Mouse (Mus musculus) liver, postnatal 0 days (tissue): ENCODE results near the gene Qrich2. TPM values are rescaled to one million over a fixed set of nuclear protein-coding genes. Genes with fewer than 3 reads are reported as not detected.

Experiments used
- ATAC-seq: fragments of 200-750 bp; cut with Nextera tagmentation; 2 replicates; pipeline ENCODE4 v1.8.0; 2017; ENCODE audit warnings: mild to moderate bottlenecking, moderate library complexity
- DNase-seq: peaks from one replicate; pipeline ENCODE4 v3.0.0-alpha.2; 2016
- H3K27ac ChIP-seq: fragments of 300-500 bp; sonication (generic); 2 replicates; pipeline ENCODE4 v1.5.1; 2014; ENCODE audit warnings: antibody characterized with exemption, moderate library complexity, mild to moderate bottlenecking, low read depth
- H3K27me3 ChIP-seq: fragments of 300-500 bp; sonication (generic); 2 replicates; pipeline ENCODE4 v1.6.1; 2014; ENCODE audit warnings: low read length, control low read depth, mixed read lengths; ENCODE audit not compliant: insufficient read depth
- H3K36me3 ChIP-seq: fragments of 300-500 bp; sonication (generic); replicated peaks from 2 replicates; pipeline ENCODE4 v1.6.1; 2014; ENCODE audit warnings: mild to moderate bottlenecking, control low read depth, low read length, moderate library complexity, mixed read lengths; ENCODE audit not compliant: insufficient read depth
- H3K4me1 ChIP-seq: fragments of 300-500 bp; sonication (generic); 2 replicates; pipeline ENCODE4 v1.6.1; 2014; ENCODE audit warnings: antibody characterized with exemption, mild to moderate bottlenecking, control low read depth; ENCODE audit not compliant: insufficient read depth
- H3K4me2 ChIP-seq: fragments of 300-500 bp; sonication (generic); 2 replicates; pipeline ENCODE4 v1.6.1; 2014; ENCODE audit warnings: low read depth, mild to moderate bottlenecking, low read length, moderate library complexity, mixed read lengths
- H3K4me3 ChIP-seq: fragments of 300-500 bp; sonication (generic); 2 replicates; pipeline ENCODE4 v1.5.1; 2014; ENCODE audit warnings: low read depth, low read length
- H3K9ac ChIP-seq: fragments of 300-500 bp; sonication (generic); replicated peaks from 2 replicates; pipeline ENCODE4 v1.6.1; 2014; ENCODE audit warnings: mild to moderate bottlenecking, moderate library complexity
- H3K9me3 ChIP-seq: fragments of 300-500 bp; sonication (generic); 2 replicates; pipeline ENCODE4 v1.6.1; 2016; ENCODE audit warnings: mild to moderate bottlenecking, control low read depth, low read length, mixed read lengths
- CTCF ChIP-seq: sonication (generic); IDR thresholded peaks from 2 replicates; pipeline ENCODE4 v1.5.1; 2016; ENCODE audit warnings: antibody characterized with exemption, low read depth
- EP300 ChIP-seq: IDR thresholded peaks from 2 replicates; pipeline ENCODE4 v1.6.1; 2016; ENCODE audit warnings: antibody characterized with exemption, low read depth, mild to moderate bottlenecking
- WGBS: fragments of 180-500 bp; shearing (Covaris S2); extraction: QIAGEN DNeasy Blood & Tissue Kit; methylation state at CpG from one replicate; pipeline ENCODE4 v1.1.7; 2014; ENCODE audit not compliant: insufficient replicate concordance; 5-methylcytosine and 5-hydroxymethylcytosine counted together
- polyA plus RNA-seq: library from polyadenylated mRNA; unstranded; fragments of >200 nt; fragmentation: Nextera tagmentation; extraction: Ambion mirVana; gene quantifications from 2 replicates; pipeline ENCODE4 v1.2.1, GENCODE M21; 2015

Qrich2 gene
- polyA plus RNA-seq, 1 experiment from 2014 or later, result not detected

- no peak overlapping the region for H3K4me3 ChIP-seq
- H3K4me2 ChIP-seq, result no peak overlapping the region
- no peak overlapping the region for H3K9ac ChIP-seq
- H3K27ac ChIP-seq, result no peak overlapping the region
- 70% methylated on average over 8 of the region's 8 CpGs for WGBS
- H3K4me1 ChIP-seq, result no peaks in the 10 kb centered on the region
- no peaks in the 10 kb centered on the region for H3K9me3 ChIP-seq
- ATAC-seq, result no peak
- H3K36me3 ChIP-seq, result no peaks in the 10 kb centered on the region
- H3K27me3 ChIP-seq, result no peaks in the 10 kb centered on the region
- TF ChIP-seq EP300, result no peak
- TF ChIP-seq CTCF, result no peak
- DNase-seq, result no peak
Measured at GRCm38 (mm10) chr11:116456234-116456633, 9.8 kb downstream of the Qrich2 start.

- H3K27ac ChIP-seq, result no peak overlapping the region
- H3K27me3 ChIP-seq, result no peaks in the 10 kb centered on the region
- no peak for ATAC-seq
- no peaks in the 10 kb centered on the region for H3K36me3 ChIP-seq
- no peak overlapping the region for H3K4me2 ChIP-seq
- H3K9ac ChIP-seq, result no peak overlapping the region
- TF ChIP-seq EP300 (no peak), CTCF (no peak)
- H3K4me1 ChIP-seq, result no peaks in the 10 kb centered on the region
- no peak for DNase-seq
- H3K9me3 ChIP-seq, result no peaks in the 10 kb centered on the region
- WGBS, result 80% methylated on average over 10 of the region's 10 CpGs
- no peak overlapping the region for H3K4me3 ChIP-seq
Measured at GRCm38 (mm10) chr11:116453889-116454288, 12.2 kb downstream of the Qrich2 start.

- 94% methylated on average over 3 of the region's 3 CpGs for WGBS
- TF ChIP-seq EP300 (no peak), CTCF (no peak)
- H3K4me3 ChIP-seq, result no peak overlapping the region
- H3K36me3 ChIP-seq, result no peaks in the 10 kb centered on the region
- no peak overlapping the region for H3K27ac ChIP-seq
- peaks cover 8% of the 10 kb centered on the region; the same call in 1 of the 2 replicates for H3K27me3 ChIP-seq
- no peak overlapping the region for H3K4me2 ChIP-seq
- DNase-seq (no peak), ATAC-seq (no peak)
- no peak overlapping the region for H3K9ac ChIP-seq
- H3K4me1 ChIP-seq, result 0 out of 2 replicates have a peak, but pooled peaks cover 2% of the 10 kb centered on the region
- no peaks in the 10 kb centered on the region for H3K9me3 ChIP-seq
Measured at GRCm38 (mm10) chr11:116449341-116449740, 16.7 kb downstream of the Qrich2 start.

GRCm38 (mm10) chr11:116447822-116448221 lies 18.2 kb downstream of the Qrich2 start:
- 61% methylated on average over 5 of the region's 5 CpGs for WGBS
- peaks cover 8% of the 10 kb centered on the region; the same call in 1 of the 2 replicates for H3K27me3 ChIP-seq
- TF ChIP-seq CTCF (peak; percentile 24; the same call in 1 of the 2 replicates), EP300 (no peak)
- H3K4me3 ChIP-seq, result no peak overlapping the region
- ATAC-seq, result no peak
- H3K4me1 ChIP-seq, result 0 out of 2 replicates have a peak, but pooled peaks cover 2% of the 10 kb centered on the region
- H3K36me3 ChIP-seq, result no peaks in the 10 kb centered on the region
- H3K27ac ChIP-seq, result no peak overlapping the region
- DNase-seq, result no peak
- H3K9ac ChIP-seq, result no peak overlapping the region
- no peaks in the 10 kb centered on the region for H3K9me3 ChIP-seq
- H3K4me2 ChIP-seq, result no peak overlapping the region

GRCm38 (mm10) chr11:116446308-116446887 lies 19.6 kb downstream of the Qrich2 start:
- H3K27me3 ChIP-seq, result peaks cover 8% of the 10 kb centered on the region; the same call in 1 of the 2 replicates
- no peaks in the 10 kb centered on the region for H3K9me3 ChIP-seq
- no peak overlapping the region for H3K27ac ChIP-seq
- H3K36me3 ChIP-seq, result no peaks in the 10 kb centered on the region
- DNase-seq, result no peak
- no peak overlapping the region for H3K4me2 ChIP-seq
- 0 out of 2 replicates have a peak, but pooled peaks cover 2% of the 10 kb centered on the region for H3K4me1 ChIP-seq
- no peak for TF ChIP-seq CTCF
- WGBS, result 14% methylated on average over 19 of the region's 19 CpGs
- H3K4me3 ChIP-seq, result no peak overlapping the region
- H3K9ac ChIP-seq, result no peak overlapping the region
- peak; percentile 21 for ATAC-seq

GRCm38 (mm10) chr11:116445596-116446307 lies 20.3 kb downstream of the Qrich2 start:
- no peak overlapping the region for H3K9ac ChIP-seq
- H3K27ac ChIP-seq, result no peak overlapping the region
- H3K4me1 ChIP-seq, result 0 out of 2 replicates have a peak, but pooled peaks cover 2% of the 10 kb centered on the region
- peaks cover 8% of the 10 kb centered on the region; the same call in 1 of the 2 replicates for H3K27me3 ChIP-seq
- H3K4me2 ChIP-seq, result no peak overlapping the region
- DNase-seq (peak; percentile 94), ATAC-seq (peak; percentile 81)
- no peak overlapping the region for H3K4me3 ChIP-seq
- no peaks in the 10 kb centered on the region for H3K9me3 ChIP-seq
- peak; percentile 99 for TF ChIP-seq CTCF
- no peak for TF ChIP-seq EP300
- H3K36me3 ChIP-seq, result no peaks in the 10 kb centered on the region
- 38% methylated on average over 16 of the region's 16 CpGs for WGBS
